Mouse (Mus musculus) stomach, postnatal 0 days (tissue): ENCODE data around the gene Hmga1.

Source experiments
- CTCF ChIP-seq: IDR thresholded peaks from 2 replicates; pipeline ENCODE4 v1.5.1; 2016; ENCODE audit warnings: antibody characterized with exemption, low read depth, mild to moderate bottlenecking, moderate library complexity
- EP300 ChIP-seq: optimal IDR thresholded peaks from 2 replicates; pipeline ENCODE3; 2016; ENCODE audit warnings: antibody characterized with exemption

DNA sequence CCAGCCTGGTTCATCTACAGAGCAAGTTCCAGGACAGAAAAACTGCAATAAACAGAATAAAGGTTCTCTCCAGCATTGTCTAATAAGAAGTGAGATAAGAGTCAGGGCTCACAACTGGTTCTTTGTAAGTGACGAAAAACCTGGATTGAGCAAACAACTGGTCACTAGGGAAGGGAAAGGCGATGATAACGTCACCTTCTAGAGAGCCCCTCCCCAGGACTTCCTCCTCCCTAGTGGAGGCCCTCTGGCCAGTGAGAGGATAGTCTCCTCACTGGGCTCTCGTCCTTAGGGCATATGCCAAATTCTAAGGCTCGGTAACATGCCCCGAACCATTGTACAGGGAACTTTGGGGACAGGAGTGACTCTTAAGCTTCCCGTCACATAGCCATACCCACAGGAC, 19.8 kb downstream of the Hmga1 start:
- TF ChIP-seq CTCF (no peak), EP300 (no peak)
